Mouse (Mus musculus): ENCODE results near the gene Gm45234.
"Not testable (repeated sequence)": the region's sequence is repeated elsewhere in the genome, so short reads cannot be mapped to it uniquely, and the experiment has no call there.

Gm45234 gene

GRCm38 (mm10) chr6:124755831-124756595 lies at the start of gene Gm45234, which contains the start of gene Atn1:
Gm45234 (minus strand) TSS chr6:124756021.
Atn1 (minus strand) TSS chr6:124756524.
- DNase-seq = peak; percentile 86 to 89

DNA sequence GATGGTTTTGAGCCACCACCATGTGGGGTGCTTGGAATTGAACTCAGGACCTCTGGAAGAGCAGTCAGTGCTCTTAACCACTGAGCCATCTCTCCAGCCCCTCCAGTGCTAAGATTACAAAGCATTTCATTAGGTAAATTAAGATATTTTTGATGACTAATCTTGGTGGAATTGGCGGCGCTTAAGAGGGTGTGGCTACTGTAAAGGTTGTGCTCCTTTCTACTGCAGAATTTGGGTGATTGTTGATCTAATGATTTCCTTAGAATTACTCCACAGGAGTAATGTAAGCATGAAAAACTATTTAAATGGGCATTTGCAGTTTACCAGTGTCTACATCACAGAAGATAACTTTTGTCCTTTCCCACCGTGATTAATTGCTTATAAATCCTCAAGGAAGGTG lies 48.5 kb upstream of the Gm45234 start:
- DNase-seq = no peak

DNA sequence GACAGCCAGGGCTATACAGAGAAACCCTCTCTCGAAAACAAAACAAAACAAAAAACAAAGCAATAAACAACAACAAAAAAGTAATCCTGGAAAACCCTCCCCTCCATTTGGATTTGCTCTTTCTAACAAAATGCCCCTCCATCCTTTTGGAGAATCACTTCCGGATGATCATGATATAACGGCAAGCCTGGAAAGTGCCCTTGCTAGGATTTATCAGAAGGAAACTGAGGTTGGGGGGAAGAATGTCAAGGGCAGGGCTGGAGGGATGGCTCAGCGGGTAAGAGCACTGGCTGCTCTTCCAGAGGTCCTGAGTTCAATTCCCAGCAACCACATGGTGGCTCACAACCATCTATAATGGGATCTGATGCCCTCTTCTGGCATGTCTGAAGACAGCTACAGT lies 47.9 kb upstream of the Gm45234 start:
- not testable (repeated sequence) for DNase-seq

DNA sequence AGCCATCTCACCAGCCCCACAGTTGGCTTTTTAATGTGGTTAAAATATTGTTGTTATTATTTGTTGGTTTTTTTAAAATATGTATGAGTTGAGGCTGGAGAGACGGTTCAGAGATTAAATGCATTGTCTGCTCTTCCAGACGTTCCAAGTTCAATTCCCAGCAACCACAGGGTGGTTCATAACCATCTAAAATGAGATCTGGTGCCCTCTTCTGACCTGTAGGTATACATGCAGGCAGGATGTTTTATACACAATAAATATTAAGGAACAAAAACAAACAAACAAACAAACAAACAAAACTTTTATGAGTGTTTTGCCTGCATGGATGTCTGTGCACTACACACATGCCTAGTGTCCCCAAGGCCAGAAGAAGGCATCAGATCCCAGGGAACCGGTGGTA lies 47.2 kb upstream of the Gm45234 start:
- no peak for DNase-seq

GRCm38 (mm10) chr6:124802400-124802799 lies 46.6 kb upstream of the Gm45234 start:
- DNase-seq = not testable (repeated sequence)

DNA sequence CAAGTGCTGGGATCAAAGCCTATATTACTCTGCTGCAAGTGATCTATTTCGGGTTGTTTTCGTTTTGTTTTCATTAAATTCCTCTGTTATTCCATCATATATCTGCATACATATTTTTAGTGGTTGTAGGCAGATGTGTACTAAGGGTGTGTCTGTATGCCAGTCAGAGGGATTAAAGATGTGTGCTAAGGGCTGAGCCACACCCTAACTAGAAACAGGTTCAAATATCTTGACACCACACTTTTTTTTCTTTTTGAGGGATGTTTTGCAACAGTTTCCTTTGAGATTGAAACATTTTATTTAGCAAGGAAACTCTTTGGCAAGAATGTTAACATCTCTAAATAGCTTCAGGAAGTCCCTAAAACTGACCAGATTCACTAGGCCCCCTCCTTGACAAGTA lies 40.4 kb upstream of the Gm45234 start:
- no peak for DNase-seq

- no peak for DNase-seq
Observed at GRCm38 (mm10) chr6:124795781-124796180, 40.0 kb upstream of the Gm45234 start.

- no peak for DNase-seq
Observed at GRCm38 (mm10) chr6:124791911-124792310, 36.1 kb upstream of the Gm45234 start.

- no peak for DNase-seq
Observed at GRCm38 (mm10) chr6:124790121-124790520, 34.3 kb upstream of the Gm45234 start.

GRCm38 (mm10) chr6:124789519-124789918 lies 33.7 kb upstream of the Gm45234 start:
- peak; percentile 49 to 50 for DNase-seq

- peak in 1 of 2 experiments; percentile 55 for DNase-seq
Observed at GRCm38 (mm10) chr6:124787722-124788121, 31.9 kb upstream of the Gm45234 start.

GRCm38 (mm10) chr6:124786756-124787420 lies 31.1 kb upstream of the Gm45234 start:
- DNase-seq = peak; percentile 78 to 83

DNA sequence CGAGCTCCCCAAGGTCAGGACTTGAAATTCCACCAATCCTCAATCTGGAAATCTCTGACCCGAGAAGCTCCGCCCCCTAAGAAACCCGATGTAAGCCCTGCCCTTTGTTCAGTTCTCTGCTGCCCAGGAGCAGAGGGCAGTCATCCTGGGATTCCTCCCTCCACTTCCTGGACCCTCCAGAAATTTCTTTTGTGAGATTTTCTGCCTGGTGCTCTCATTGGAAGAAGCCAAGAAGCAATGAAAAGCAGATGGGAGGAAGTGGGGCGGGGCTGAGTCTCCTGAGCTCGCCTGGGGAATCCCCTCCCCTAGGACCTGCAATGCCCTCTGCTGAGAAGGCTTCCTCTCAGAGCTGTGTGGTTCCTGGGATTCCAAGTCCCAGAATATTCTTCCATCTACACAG lies 26.6 kb upstream of the Gm45234 start:
- peak in 1 of 2 experiments; percentile 32 for DNase-seq

DNA sequence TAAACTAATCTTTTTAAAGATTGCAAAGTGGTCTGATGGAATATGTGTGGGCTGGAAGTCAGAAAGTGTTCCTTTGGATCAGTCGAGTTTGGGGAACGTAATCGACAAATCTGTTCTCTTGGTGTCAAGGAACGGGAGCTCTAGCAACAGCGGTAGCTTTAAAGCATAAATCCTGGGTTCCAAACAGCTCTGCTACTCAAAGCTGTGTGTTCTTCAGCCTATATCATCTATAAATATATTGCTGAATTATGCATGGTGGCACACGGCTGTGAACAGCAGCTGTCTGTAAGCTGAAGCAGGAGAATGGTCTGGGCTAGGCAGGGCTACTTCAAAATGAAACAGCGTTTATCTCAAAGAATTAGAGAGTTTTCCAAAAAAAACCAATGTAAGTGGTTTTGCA lies 25.1 kb upstream of the Gm45234 start:
- DNase-seq = no peak

GRCm38 (mm10) chr6:124779984-124780416 lies 24.2 kb upstream of the Gm45234 start:
- DNase-seq = peak in 1 of 2 experiments; percentile 47

- peak; percentile 59 to 70 for DNase-seq
Observed at GRCm38 (mm10) chr6:124779222-124779983, 23.6 kb upstream of the Gm45234 start, which contains the start of gene Lrrc23. Lrrc23 (minus strand) TSS chr6:124779727.

DNA sequence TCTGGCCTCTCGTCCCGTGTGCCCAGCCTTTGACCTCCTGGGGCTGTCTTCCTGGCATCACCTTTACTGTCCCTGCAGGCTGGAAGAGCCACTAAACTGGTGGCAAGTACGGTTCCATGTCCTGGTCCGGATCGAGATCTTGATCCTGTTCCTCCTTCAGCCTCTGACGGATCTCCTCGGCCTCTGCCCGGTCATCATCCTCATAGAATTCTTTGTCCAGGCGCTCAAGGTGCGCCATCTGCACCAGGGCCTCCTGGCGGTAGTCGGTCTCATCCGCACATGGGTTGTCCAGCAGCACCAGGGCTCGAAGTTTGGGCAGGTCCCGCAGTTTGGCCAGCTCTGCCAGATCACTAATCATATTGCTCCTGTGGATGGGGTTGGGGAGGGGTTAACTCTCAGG lies 14.7 kb upstream of the Gm45234 start:
- no peak for DNase-seq

DNA sequence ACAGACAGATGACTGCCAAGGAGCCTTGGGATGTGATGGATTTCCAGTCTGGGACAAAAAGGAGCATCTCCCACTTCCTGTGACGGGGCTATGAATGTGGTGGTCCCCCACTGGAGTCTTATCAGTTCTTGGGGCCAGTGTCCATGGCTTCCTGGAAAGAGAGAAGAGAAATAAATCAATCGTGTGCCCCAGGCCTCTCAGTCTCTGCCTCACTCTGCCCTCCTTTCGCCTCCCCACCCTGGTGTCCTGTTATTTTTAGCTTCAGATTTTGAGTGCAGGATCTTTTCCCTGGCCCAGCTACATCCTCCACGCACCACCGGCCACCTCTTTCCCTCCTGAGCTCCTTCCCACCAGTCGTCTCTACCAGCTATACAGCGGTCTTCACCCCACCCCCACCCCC lies 14.2 kb upstream of the Gm45234 start:
- no peak for DNase-seq

DNA sequence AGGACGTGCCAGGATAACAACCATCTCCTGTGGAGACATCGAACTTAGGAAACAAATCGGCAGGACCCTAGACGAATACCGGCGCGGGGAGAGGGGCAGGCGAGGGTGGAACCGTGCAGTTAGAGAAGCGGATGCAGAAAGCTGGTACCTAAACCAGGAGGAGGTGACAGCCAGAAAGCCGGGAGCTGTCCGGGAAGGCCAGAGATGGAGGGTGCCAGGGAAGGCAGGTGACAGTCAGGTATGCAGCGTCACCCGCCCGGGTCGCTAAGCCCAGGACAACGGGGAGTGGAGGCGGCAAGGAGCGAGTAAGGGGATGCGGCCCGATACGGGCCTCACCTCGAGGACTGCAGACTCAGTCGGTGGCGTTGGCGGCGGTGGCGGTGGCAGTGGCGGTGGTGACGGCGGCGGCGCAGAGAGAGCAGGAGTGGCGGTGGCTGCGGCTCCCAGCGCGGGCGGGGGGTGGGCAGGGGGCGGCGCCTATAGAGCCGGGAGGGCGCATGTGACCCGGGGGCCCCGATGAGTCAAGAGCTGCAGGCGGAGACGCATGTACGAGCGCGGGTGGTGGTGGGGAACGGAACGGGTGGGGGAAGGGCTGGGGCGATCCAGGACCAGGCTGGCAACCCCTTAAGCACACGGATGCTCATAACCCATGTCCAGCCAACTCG lies 13.4 kb upstream of the Gm45234 start, which contains the start of gene Eno2:
Gene Eno2 (minus strand): TSS at position 573 of the 665 bp plus-strand sequence.
- DNase-seq = peak; percentile 88 to 91

- no peak for DNase-seq
Observed at GRCm38 (mm10) chr6:124768704-124769044, 12.9 kb upstream of the Gm45234 start.

- DNase-seq = peak; percentile 70 to 73
Observed at GRCm38 (mm10) chr6:124767920-124768703, 12.3 kb upstream of the Gm45234 start.

DNA sequence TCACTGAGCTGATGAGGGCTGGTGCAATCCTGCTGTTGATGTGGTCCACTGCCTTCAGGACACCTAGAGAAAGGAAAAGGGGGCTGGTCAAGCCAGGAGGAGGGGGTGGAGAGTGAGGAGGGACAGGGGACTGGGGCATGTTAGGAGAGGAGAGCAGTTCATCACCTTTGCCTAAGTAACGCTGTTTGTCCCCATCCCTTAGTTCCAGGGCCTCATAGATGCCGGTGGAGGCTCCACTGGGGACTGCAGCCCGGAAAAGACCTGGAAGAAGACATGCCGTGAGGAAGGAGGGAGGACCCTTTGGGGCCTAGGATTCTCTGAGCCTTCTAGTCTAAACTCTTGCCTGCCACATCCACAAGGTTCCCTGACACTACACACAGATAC lies 11.7 kb upstream of the Gm45234 start:
- DNase-seq = no peak
